ENCODE assay signal across 32 mouse cellular contexts in the genomic region with DNA sequence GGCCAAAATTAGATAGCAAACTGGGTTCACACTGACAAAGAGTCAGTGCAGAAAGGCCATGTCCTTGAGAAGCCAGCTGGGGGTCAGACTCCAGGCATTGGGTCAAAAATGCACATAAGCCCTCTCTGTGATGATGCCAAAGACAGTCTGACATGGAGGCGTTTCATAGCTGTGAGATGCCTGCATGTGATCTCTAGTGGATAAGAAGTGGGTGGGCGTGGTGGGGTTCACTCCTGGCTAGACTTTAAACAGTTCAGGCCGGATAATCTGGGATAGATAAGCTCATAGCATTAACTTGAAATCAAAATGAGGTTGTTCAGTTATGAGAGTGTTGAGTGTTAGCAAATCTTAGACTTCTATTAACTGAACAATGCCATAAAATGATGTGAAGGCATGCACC.
"Had no signal": no experiment of that assay in that cellular context is flagged by ENCODE, and none has a peak within 500 bp of the region (broad histone marks: within the 10 kb centered on the region; RNA-seq: fewer than 3 reads in every experiment).

No protein-coding gene starts in this region.

- H3K9me3 ChIP-seq: limb, embryonic 10.5 days; limb, embryonic 12.5 days; limb, embryonic 13.5 days; limb, embryonic 15.5 days; liver, embryonic 12.5 days; liver, embryonic 13.5 days; liver, embryonic 15.5 days; lung, embryonic 15.5 days; midbrain, embryonic 10.5 days; midbrain, embryonic 12.5 days; midbrain, embryonic 13.5 days; midbrain, embryonic 15.5 days; neural tube, embryonic 12.5 days had no signal

- H3K4me2 ChIP-seq: limb, embryonic 12.5 days; limb, embryonic 13.5 days; limb, embryonic 15.5 days; liver, embryonic 11.5 days; liver, embryonic 12.5 days; liver, embryonic 13.5 days; liver, embryonic 15.5 days; lung, embryonic 14.5 days; lung, embryonic 15.5 days; midbrain, embryonic 11.5 days; midbrain, embryonic 12.5 days; midbrain, embryonic 13.5 days; midbrain, embryonic 15.5 days; neural tube, embryonic 12.5 days had no signal

- H3K9ac ChIP-seq: limb, embryonic 12.5 days; limb, embryonic 13.5 days; limb, embryonic 15.5 days; liver, embryonic 12.5 days; liver, embryonic 13.5 days; liver, embryonic 14.5 days; liver, embryonic 15.5 days; liver, postnatal 0 days; lung, embryonic 14.5 days; lung, embryonic 15.5 days; midbrain, embryonic 12.5 days; midbrain, embryonic 13.5 days; midbrain, embryonic 15.5 days; neural tube, embryonic 12.5 days had no signal

- H3K27ac ChIP-seq: limb, embryonic 10.5 days; limb, embryonic 12.5 days; limb, embryonic 13.5 days; limb, embryonic 15.5 days; liver, embryonic 12.5 days; liver, embryonic 13.5 days; liver, embryonic 14.5 days; liver, embryonic 15.5 days; lung, embryonic 15.5 days; macrophage; midbrain, embryonic 10.5 days; midbrain, embryonic 12.5 days; midbrain, embryonic 13.5 days; midbrain, embryonic 15.5 days; neural tube, embryonic 12.5 days had no signal

- H3K36me3 ChIP-seq: limb, embryonic 10.5 days; limb, embryonic 12.5 days; limb, embryonic 13.5 days; limb, embryonic 15.5 days; liver, embryonic 12.5 days; liver, embryonic 13.5 days; liver, embryonic 15.5 days; lung, embryonic 15.5 days; midbrain, embryonic 10.5 days; midbrain, embryonic 12.5 days; midbrain, embryonic 13.5 days; midbrain, embryonic 15.5 days; neural tube, embryonic 12.5 days had no signal

- H3K4me3 ChIP-seq: limb, embryonic 10.5 days; limb, embryonic 12.5 days; limb, embryonic 13.5 days; limb, embryonic 15.5 days; liver, embryonic 12.5 days; liver, embryonic 13.5 days; liver, embryonic 15.5 days; lung, embryonic 15.5 days; midbrain, embryonic 10.5 days; midbrain, embryonic 12.5 days; midbrain, embryonic 13.5 days; midbrain, embryonic 15.5 days; myocyte; neural tube, embryonic 12.5 days had no signal

- ATAC-seq: liver, embryonic 12.5 days; liver, postnatal 0 days; lung, postnatal 0 days; midbrain, embryonic 13.5 days; midbrain, embryonic 15.5 days; midbrain, embryonic 16.5 days had no signal

- H3K27me3 ChIP-seq: limb, embryonic 12.5 days; limb, embryonic 15.5 days; liver, embryonic 12.5 days; liver, embryonic 13.5 days; liver, embryonic 15.5 days; megakaryocyte, embryonic 14.5 days; midbrain, embryonic 12.5 days; midbrain, embryonic 13.5 days; midbrain, embryonic 15.5 days; neural tube, embryonic 12.5 days had no signal

- H3K4me1 ChIP-seq: limb, embryonic 12.5 days; limb, embryonic 13.5 days; limb, embryonic 15.5 days; liver, embryonic 12.5 days; liver, embryonic 13.5 days; liver, embryonic 15.5 days; lung, embryonic 15.5 days; megakaryocyte, embryonic 14.5 days had no signal

- DNase-seq: left cerebral cortex, postnatal 4 days; liver; liver, embryonic 13.5 days; liver, postnatal 0 days; lung, adult 18-20 months; lung, adult 2 months; lung, embryonic 14.5 days; lung, postnatal 10 days; lung, postnatal 14 days; lung, postnatal 36 days; lung, postnatal 4 days; midbrain, embryonic 14.5 days had no signal
